Mouse (Mus musculus): ENCODE data around the gene Slc7a9. TPM values are rescaled to one million over a fixed set of nuclear protein-coding genes. Genes with fewer than 3 reads are reported as not detected.
A peak's percentile ranks its signal among the peaks of the same experiment; 100 is the strongest.

Gene Slc7a9
- polyA plus RNA-seq, 1 experiment from 2014 or later: 0.17 TPM

- 95% methylated on average over 5 of the region's 5 CpGs for WGBS
- no peak overlapping the region for H3K27ac ChIP-seq
- DNase-seq (ENCODE audit: low spot score): no peak
Observed at GRCm38 (mm10) chr7:35465027-35465426, 16.4 kb downstream of the Slc7a9 start.

GRCm38 (mm10) chr7:35467856-35468255 is 19.3 kb downstream of the Slc7a9 start:
- Histone ChIP-seq H3K4me1 (replicated peaks) (no peaks in the 10 kb centered on the region), H3K9me3 (no peaks in the 10 kb centered on the region), H3K27ac (no peak overlapping the region), H3K27me3 (ENCODE audit: insufficient read depth, poor library complexity, severe bottlenecking) (no peaks in the 10 kb centered on the region), H3K4me3 (no peak overlapping the region), H3K36me3 (no peaks in the 10 kb centered on the region)
- no peak for DNase-seq (ENCODE audit: low spot score)
- WGBS: 73% methylated on average over 2 of the region's 2 CpGs

More at GRCm38 (mm10) chr7:35465027-35465426, 16.4 kb downstream of the Slc7a9 start:
- Histone ChIP-seq H3K4me1 (replicated peaks) (no peaks in the 10 kb centered on the region), H3K36me3 (no peaks in the 10 kb centered on the region), H3K27me3 (ENCODE audit: insufficient read depth, poor library complexity, severe bottlenecking) (no peaks in the 10 kb centered on the region), H3K4me3 (no peak overlapping the region), H3K9me3 (no peaks in the 10 kb centered on the region)

GRCm38 (mm10) chr7:35470794-35471193 is 22.2 kb downstream of the Slc7a9 start:
- H3K4me1 ChIP-seq (replicated peaks): no peaks in the 10 kb centered on the region
- no peak for DNase-seq (ENCODE audit: low spot score)
- no peaks in the 10 kb centered on the region for H3K9me3 ChIP-seq
- no peaks in the 10 kb centered on the region for H3K27me3 ChIP-seq (ENCODE audit: insufficient read depth, poor library complexity, severe bottlenecking)
- WGBS: 46% methylated on average over 4 of the region's 4 CpGs
- H3K27ac ChIP-seq: no peak overlapping the region
- no peaks in the 10 kb centered on the region for H3K36me3 ChIP-seq
- H3K4me3 ChIP-seq: no peak overlapping the region

- Histone ChIP-seq H3K27ac (no peak overlapping the region), H3K27me3 (ENCODE audit: insufficient read depth, poor library complexity, severe bottlenecking) (no peaks in the 10 kb centered on the region), H3K36me3 (no peaks in the 10 kb centered on the region), H3K4me3 (no peak overlapping the region), H3K4me1 (replicated peaks) (no peaks in the 10 kb centered on the region), H3K9me3 (no peaks in the 10 kb centered on the region)
- 79% methylated on average over 2 of the region's 2 CpGs for WGBS
- DNase-seq (ENCODE audit: low spot score): no peak
Observed at GRCm38 (mm10) chr7:35476457-35476856, 27.9 kb downstream of the Slc7a9 start.

- H3K27ac ChIP-seq: no peak overlapping the region
- DNase-seq (ENCODE audit: low spot score): no peak
- H3K36me3 ChIP-seq: no peaks in the 10 kb centered on the region
- no peaks in the 10 kb centered on the region for H3K4me1 ChIP-seq (replicated peaks)
- 79% methylated on average over 2 of the region's 2 CpGs for WGBS
- no peaks in the 10 kb centered on the region for H3K27me3 ChIP-seq (ENCODE audit: insufficient read depth, poor library complexity, severe bottlenecking)
- no peak overlapping the region for H3K4me3 ChIP-seq
- no peaks in the 10 kb centered on the region for H3K9me3 ChIP-seq
Observed at GRCm38 (mm10) chr7:35485126-35485525, 36.5 kb downstream of the Slc7a9 start.

- H3K9me3 ChIP-seq: no peaks in the 10 kb centered on the region
- H3K27me3 ChIP-seq (ENCODE audit: insufficient read depth, poor library complexity, severe bottlenecking): no peaks in the 10 kb centered on the region
- no peaks in the 10 kb centered on the region for H3K36me3 ChIP-seq
- no peaks in the 10 kb centered on the region for H3K4me1 ChIP-seq (replicated peaks)
- 90% methylated on average over 8 of the region's 8 CpGs for WGBS
- H3K27ac ChIP-seq: no peak overlapping the region
- H3K4me3 ChIP-seq: no peak overlapping the region
- no peak for DNase-seq (ENCODE audit: low spot score)
Observed at GRCm38 (mm10) chr7:35486553-35486952, 38.0 kb downstream of the Slc7a9 start.

GRCm38 (mm10) chr7:35490186-35490585 is 41.6 kb downstream of the Slc7a9 start:
- H3K27ac ChIP-seq: no peak overlapping the region
- H3K27me3 ChIP-seq (ENCODE audit: insufficient read depth, poor library complexity, severe bottlenecking): no peaks in the 10 kb centered on the region
- no peaks in the 10 kb centered on the region for H3K4me1 ChIP-seq (replicated peaks)
- no peaks in the 10 kb centered on the region for H3K9me3 ChIP-seq
- 94% methylated on average over 2 of the region's 2 CpGs for WGBS
- no peak overlapping the region for H3K4me3 ChIP-seq
- DNase-seq (ENCODE audit: low spot score): no peak
- no peaks in the 10 kb centered on the region for H3K36me3 ChIP-seq

GRCm38 (mm10) chr7:35491005-35491404 is 42.4 kb downstream of the Slc7a9 start:
- DNase-seq (ENCODE audit: low spot score): no peak
- no peaks in the 10 kb centered on the region for H3K36me3 ChIP-seq
- H3K9me3 ChIP-seq: no peaks in the 10 kb centered on the region
- H3K4me1 ChIP-seq (replicated peaks): no peaks in the 10 kb centered on the region
- no peak overlapping the region for H3K4me3 ChIP-seq
- no peak overlapping the region for H3K27ac ChIP-seq
- H3K27me3 ChIP-seq (ENCODE audit: insufficient read depth, poor library complexity, severe bottlenecking): no peaks in the 10 kb centered on the region
- 79% methylated on average over 1 of the region's 1 CpGs for WGBS

- Histone ChIP-seq H3K36me3 (no peaks in the 10 kb centered on the region), H3K4me3 (no peak overlapping the region), H3K27ac (no peak overlapping the region), H3K4me1 (replicated peaks) (no peaks in the 10 kb centered on the region), H3K27me3 (ENCODE audit: insufficient read depth, poor library complexity, severe bottlenecking) (no peaks in the 10 kb centered on the region), H3K9me3 (no peaks in the 10 kb centered on the region)
- DNase-seq (ENCODE audit: low spot score): no peak
- WGBS: 97% methylated on average over 2 of the region's 2 CpGs
Observed at GRCm38 (mm10) chr7:35497516-35497915, 48.9 kb downstream of the Slc7a9 start.

GRCm38 (mm10) chr7:35501995-35502394 is 53.4 kb downstream of the Slc7a9 start:
- Histone ChIP-seq H3K9me3 (no peaks in the 10 kb centered on the region), H3K27me3 (ENCODE audit: insufficient read depth, poor library complexity, severe bottlenecking) (peaks cover 3% of the 10 kb centered on the region; the same call in 1 of the 2 replicates), H3K4me3 (no peak overlapping the region), H3K36me3 (no peaks in the 10 kb centered on the region), H3K4me1 (replicated peaks) (no peaks in the 10 kb centered on the region), H3K27ac (no peak overlapping the region)
- peak; percentile 26 for DNase-seq (ENCODE audit: low spot score)
- WGBS: 22% methylated on average over 4 of the region's 4 CpGs

Other genes with a start within 250 kb of the Slc7a9 start
- gene Lrp3, start 233.3 kb upstream of the Slc7a9 start, polyA plus RNA-seq (2016; fragmentation: Nextera tagmentation; extraction: Ambion mirVana): 13.1 and 13.7 TPM in 2 replicates
- gene Gpatch1, start 130.4 kb upstream of the Slc7a9 start, polyA plus RNA-seq (2016; fragmentation: Nextera tagmentation; extraction: Ambion mirVana): 15.3 and 16.5 TPM in 2 replicates
- gene Rhpn2, start 114.6 kb upstream of the Slc7a9 start, polyA plus RNA-seq (2016; fragmentation: Nextera tagmentation; extraction: Ambion mirVana): 4.0 and 5.7 TPM in 2 replicates
- 25.3 and 28.7 TPM in 2 replicates for gene Faap24, start 52.0 kb upstream of the Slc7a9 start, polyA plus RNA-seq (2016; fragmentation: Nextera tagmentation; extraction: Ambion mirVana)
- gene Cep89, start 51.8 kb upstream of the Slc7a9 start, polyA plus RNA-seq (2016; fragmentation: Nextera tagmentation; extraction: Ambion mirVana): 58.6 and 59.7 TPM in 2 replicates
- gene Tdrd12, start 88.9 kb downstream of the Slc7a9 start, polyA plus RNA-seq (2016; fragmentation: Nextera tagmentation; extraction: Ambion mirVana): 0.30 TPM in 1 of 2 replicates, not detected in the other
- 41.8 and 48.7 TPM in 2 replicates for gene Nudt19, start 107.5 kb downstream of the Slc7a9 start, polyA plus RNA-seq (2016; fragmentation: Nextera tagmentation; extraction: Ambion mirVana)
- 0.18 and 0.26 TPM in 2 replicates for gene Rgs9bp, start 136.8 kb downstream of the Slc7a9 start, polyA plus RNA-seq (2016; fragmentation: Nextera tagmentation; extraction: Ambion mirVana)
- gene Ankrd27, start 137.4 kb downstream of the Slc7a9 start, polyA plus RNA-seq (2016; fragmentation: Nextera tagmentation; extraction: Ambion mirVana): 31.4 and 36.8 TPM in 2 replicates
- 300 and 302 TPM in 2 replicates for gene Pdcd5, start 198.7 kb downstream of the Slc7a9 start, polyA plus RNA-seq (2016; fragmentation: Nextera tagmentation; extraction: Ambion mirVana)

Data from hindbrain, embryonic 10.5 days (tissue).